In genomic region chr5:108774630-108775306, GRCm38 (mm10) we compare ENCODE assay signal across 27 mouse cellular contexts. TPM values are rescaled to one million over a fixed set of nuclear protein-coding genes. Genes with fewer than 3 reads are reported as not detected.
A peak's percentile ranks its signal among the peaks of the same experiment; 100 is the strongest.
DNase-seq lines count a peak whose midpoint lies in the region; TF ChIP-seq lines count a peak whose summit lies in the region.
"Had no signal": no experiment of that assay in that cellular context is flagged by ENCODE, and none has a peak within 500 bp of the region (broad histone marks: within the 10 kb centered on the region; RNA-seq: fewer than 3 reads in every experiment).

Rnf212 (minus strand) TSS chr5:108774982.

- no peaks in the 10 kb centered on the region for H3K36me3 ChIP-seq in ES-Bruce4 (ENCODE audit: control insufficient read depth, insufficient read depth, low read length, poor library complexity, severe bottlenecking)
- H3K36me3 ChIP-seq: embryonic facial prominence, embryonic 10.5 days; forebrain, embryonic 15.5 days; heart, embryonic 13.5 days; hindbrain, embryonic 12.5 days had no signal

- H3K4me3 ChIP-seq in ES-Bruce4 (ENCODE audit: low read depth, low read length), result peak within 1 kb of the TSS; percentile 4; the same call in 1 of the 2 replicates
- H3K4me3 ChIP-seq: embryonic facial prominence, embryonic 10.5 days; erythroblast, embryonic 14.5 days; forebrain, embryonic 15.5 days; heart, embryonic 13.5 days; hindbrain, embryonic 12.5 days had no signal

- peak; percentile 54 for DNase-seq in heart, adult 11 months
- DNase-seq in heart, postnatal 36 days, result no peak
- peak; percentile 38 for DNase-seq in WW6 (ENCODE audit: low read depth, low spot score)
- DNase-seq in testis, postnatal 14 days (ENCODE audit: low spot score), result peak; percentile 86
- DNase-seq in thymus, postnatal 4 days, result no peak
- no peak for DNase-seq in frontal cortex, postnatal 25 days (ENCODE audit: low spot score in 2 of 2)
- DNase-seq: adrenal gland, postnatal 14 days; cerebellum, adult 11-12 months; cerebellum, adult 9-10 months; cerebellum, postnatal 25 days; gastrocnemius, postnatal 25 days; heart, postnatal 4 days; kidney, adult 2 months had no signal

- peaks cover 7% of the 10 kb centered on the region for H3K27me3 ChIP-seq in ES-Bruce4 (ENCODE audit: control insufficient read depth, insufficient read depth, low read length, poor library complexity, severe bottlenecking)
- H3K27me3 ChIP-seq: forebrain, embryonic 15.5 days; heart, embryonic 13.5 days; hindbrain, embryonic 12.5 days had no signal

- H3K9ac ChIP-seq in ES-Bruce4 (ENCODE audit: low read depth, poor library complexity, severe bottlenecking), result no peak within 1 kb of the TSS
- H3K9ac ChIP-seq: forebrain, embryonic 15.5 days; heart, embryonic 13.5 days; hindbrain, embryonic 12.5 days had no signal

- TF ChIP-seq EP300 in ES-Bruce4 (IDR thresholded peaks at IDR 0.05; ENCODE audit: insufficient read depth, low read depth, low read length), result no peak

- no peaks in the 10 kb centered on the region for H3K4me1 ChIP-seq in ES-Bruce4 (ENCODE audit: control insufficient read depth, insufficient read depth, low read length)
- H3K4me1 ChIP-seq: embryonic facial prominence, embryonic 10.5 days; forebrain, embryonic 15.5 days; heart, embryonic 13.5 days; hindbrain, embryonic 12.5 days had no signal

- TF ChIP-seq POLR2A in ES-Bruce4 (IDR thresholded peaks at IDR 0.05; ENCODE audit: insufficient read depth, low read length), result no peak

- intact Hi-C loops in heart, postnatal 36 days (cut with DNase I), result no loop called here

- TF ChIP-seq CTCF in ES-Bruce4 (IDR thresholded peaks at IDR 0.05; ENCODE audit: low read depth, low read length), result no peak

- H3K9me3 ChIP-seq in ES-Bruce4 (replicated peaks; ENCODE audit: control insufficient read depth, insufficient read depth, low read length, poor library complexity, severe bottlenecking), result no peaks in the 10 kb centered on the region
- H3K9me3 ChIP-seq: embryonic facial prominence, embryonic 10.5 days; forebrain, embryonic 15.5 days; heart, embryonic 13.5 days; hindbrain, embryonic 12.5 days had no signal

- H3K27ac ChIP-seq in ES-Bruce4 (ENCODE audit: insufficient read depth, low read length), result no peak within 1 kb of the TSS
- H3K27ac ChIP-seq: embryonic facial prominence, embryonic 10.5 days; forebrain, embryonic 15.5 days; heart, embryonic 13.5 days; hindbrain, embryonic 12.5 days had no signal

RNA-seq across cellular contexts. Expression of gene Rnf212, which starts in this region (rescaled TPM):
- total RNA-seq in heart, postnatal 36 days (2021), result not detected
- not detected in 2 replicates for polyA plus RNA-seq in ES-Bruce4 (2011; ENCODE audit: insufficient read depth, insufficient read length, low read depth, missing spikeins)
- total RNA-seq: adrenal gland, adult 18-20 months; gastrocnemius, postnatal 25 days; granulocyte monocyte progenitor cell, adult 5-6 weeks; heart, postnatal 4 days had no signal
- polyA plus RNA-seq: activated CD4-positive, CD25-positive, alpha-beta regulatory T cell, adult 4 months; cortical plate, adult 2 months; embryonic facial prominence, embryonic 14.5 days; forebrain, embryonic 15.5 days; heart, postnatal 0 days; hindbrain, embryonic 16.5 days; intestine, embryonic 14.5 days; kidney, adult 2 months had no signal

Comparison
In these comparisons a context has a peak if more than half of its experiments do, and no peak if none do; other contexts are left out.
1. DNase-seq: peak in heart, adult 11 months (single experiment), WW6 (single experiment) and testis, postnatal 14 days (single experiment); none in heart, postnatal 36 days (0 of 2), thymus, postnatal 4 days (single experiment) and frontal cortex, postnatal 25 days (0 of 2).